Mouse (Mus musculus): ENCODE data around the gene Ascl1.
A peak's percentile ranks its signal among the peaks of the same experiment; 100 is the strongest.

Ascl1 gene

DNA sequence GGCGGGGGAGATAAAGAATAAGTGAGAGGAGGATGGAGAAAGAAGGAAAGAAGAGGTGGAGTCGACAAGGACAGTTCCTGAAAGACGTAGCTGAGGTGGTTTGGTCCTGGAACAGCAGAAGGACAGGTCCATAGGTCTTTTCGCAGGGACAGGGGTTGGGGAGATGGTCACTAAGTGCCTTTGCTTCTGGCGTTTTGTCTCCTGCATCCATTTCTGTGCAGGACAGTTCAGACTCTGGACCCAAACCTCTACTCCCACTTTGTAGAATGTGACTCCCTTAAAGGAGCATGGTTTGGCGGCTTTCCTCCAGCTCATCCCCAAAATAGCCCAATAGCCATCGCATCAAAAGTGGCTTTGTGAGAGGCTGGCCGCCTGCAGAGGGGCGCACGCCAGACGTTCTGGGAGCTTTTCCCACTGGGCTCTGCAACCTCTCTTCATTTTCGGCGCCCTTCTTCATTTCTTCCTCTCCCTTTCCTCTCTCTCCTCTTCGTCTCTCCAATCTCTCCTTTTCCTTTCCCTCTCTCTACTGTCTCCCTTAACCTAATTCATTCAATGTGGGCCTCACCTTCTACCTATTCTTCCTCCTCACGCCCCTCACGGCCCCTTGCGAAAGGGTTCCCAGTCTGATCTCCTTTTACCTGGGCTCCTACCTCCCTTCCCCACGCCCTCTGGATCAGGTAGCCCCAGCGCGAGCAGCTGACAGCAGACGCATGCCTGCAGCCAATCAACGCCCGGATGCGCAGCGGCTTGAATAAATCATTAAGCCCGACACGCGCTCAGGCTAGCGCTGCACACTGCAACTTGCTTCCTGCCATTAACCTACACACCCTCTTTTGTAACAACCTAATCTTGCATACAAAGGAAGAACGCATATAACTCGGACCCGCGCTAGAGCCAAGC lies 7.5 kb downstream of the Ascl1 start:
- DNase-seq (ENCODE audit: low spot score) = peak; percentile 72

DNA sequence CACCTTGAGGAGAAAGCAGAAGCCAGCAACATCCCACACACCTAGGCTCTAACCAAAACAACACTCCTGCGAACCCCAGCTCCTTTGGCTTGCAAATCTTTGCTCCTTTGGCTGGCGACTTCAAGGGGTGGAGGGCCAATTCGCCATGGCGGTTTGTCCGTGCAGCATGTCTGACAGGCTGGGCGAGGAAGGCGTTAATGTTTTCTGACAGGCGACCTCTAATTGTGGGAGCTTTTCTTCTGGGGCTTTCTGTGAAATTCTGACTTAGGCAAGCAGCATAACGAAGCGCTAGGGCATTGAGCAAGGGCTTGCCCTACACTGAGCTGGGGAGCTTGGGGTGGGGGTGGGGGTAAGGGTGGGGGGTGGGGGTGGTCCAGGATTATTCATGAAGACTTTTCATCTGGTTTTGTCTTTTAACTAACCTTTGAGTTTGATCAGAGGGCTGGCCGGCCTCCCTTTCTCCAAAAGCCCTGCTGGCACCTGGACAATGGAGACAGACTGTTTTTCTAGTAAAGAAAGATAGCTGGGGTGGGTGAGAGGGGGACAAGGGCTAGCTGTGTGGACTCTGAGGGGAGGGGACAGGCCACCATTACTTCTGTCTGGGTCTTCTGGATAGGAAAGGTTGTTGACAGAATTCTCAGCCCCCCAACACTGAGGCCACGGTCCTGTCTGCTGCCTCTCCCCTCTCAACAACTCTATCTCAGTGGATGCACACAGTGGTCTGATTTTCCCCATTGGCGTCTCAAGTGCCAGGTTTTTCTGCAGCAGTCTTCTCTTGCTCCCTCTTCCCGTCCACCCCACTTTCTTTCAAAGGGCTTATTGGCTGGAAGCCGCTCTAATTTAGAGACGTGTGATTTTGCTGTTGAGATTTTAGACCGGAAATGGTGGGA lies 8.4 kb downstream of the Ascl1 start:
- peak; percentile 55 for DNase-seq (ENCODE audit: low spot score)

DNA sequence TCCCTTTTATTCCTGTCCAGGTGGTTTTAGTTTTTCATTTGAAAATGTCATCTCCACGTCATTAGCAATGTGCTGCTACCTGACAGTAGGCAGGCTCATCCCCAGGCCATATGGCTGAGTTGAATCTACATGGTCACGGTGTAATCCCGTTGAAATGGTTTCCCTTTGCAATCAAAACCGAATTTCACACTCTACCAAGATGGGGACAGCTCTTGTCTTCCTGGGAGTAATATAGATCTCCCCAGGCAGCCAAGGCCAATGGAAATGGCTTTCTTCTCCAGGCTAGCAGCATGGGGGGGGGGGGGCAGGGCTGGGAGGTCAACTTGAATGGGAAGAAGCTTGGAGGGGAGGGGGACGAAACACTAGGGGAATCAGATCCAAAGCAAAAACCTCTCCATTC lies 15.6 kb downstream of the Ascl1 start:
- DNase-seq (ENCODE audit: low spot score) = no peak

DNA sequence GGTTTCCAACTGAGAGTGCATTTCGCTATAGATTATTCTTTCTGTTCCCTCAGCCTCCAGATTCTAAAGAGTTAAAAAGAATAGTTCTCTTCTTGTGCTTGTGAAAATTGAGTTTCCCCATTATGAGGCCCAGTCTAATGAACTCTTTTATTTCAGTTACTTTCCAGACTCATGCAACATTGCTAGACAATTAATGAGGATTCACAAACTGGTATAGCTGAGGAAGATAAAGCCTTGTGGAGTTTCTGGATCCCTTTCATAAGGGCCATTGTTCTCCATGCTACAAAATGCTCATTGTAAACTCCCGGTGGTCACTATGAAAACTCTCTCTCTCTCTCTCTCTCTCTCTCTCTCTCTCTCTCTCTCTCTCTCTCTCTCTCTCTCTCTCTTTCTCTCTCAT lies 18.5 kb downstream of the Ascl1 start:
- peak; percentile 53 for DNase-seq (ENCODE audit: low spot score)

DNA sequence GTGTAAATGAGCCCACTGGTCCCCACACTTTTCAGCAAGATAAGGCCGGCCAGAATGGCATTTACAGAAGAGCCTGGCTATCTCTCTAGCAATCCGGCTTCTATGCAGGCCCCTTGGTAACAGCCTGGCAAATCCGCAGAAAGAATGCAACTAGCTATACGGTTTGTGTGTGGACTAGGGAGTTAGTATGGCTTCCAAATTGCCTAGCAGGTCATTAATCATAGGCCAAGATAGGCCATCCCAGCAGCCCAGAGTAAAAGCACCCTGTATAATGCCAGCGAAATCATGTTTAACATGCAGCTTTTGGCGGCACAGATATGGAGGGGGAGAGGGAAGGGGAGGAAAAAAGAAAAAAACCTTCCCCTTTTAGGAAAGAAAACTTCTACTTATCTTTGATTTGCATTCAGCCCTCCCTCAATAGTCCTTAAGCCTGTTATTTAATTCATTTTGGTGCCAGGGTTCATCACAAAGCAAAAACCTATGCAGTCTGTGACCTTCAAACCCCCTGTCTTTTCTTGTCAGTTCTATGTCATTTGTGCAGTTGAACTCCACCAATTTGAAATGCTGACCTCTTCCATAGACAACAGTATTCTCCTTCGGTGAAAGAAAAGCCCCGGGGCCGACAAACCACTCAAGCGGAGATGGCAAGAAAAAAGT lies 19.9 kb downstream of the Ascl1 start:
- DNase-seq (ENCODE audit: low spot score) = peak; percentile 14

DNA sequence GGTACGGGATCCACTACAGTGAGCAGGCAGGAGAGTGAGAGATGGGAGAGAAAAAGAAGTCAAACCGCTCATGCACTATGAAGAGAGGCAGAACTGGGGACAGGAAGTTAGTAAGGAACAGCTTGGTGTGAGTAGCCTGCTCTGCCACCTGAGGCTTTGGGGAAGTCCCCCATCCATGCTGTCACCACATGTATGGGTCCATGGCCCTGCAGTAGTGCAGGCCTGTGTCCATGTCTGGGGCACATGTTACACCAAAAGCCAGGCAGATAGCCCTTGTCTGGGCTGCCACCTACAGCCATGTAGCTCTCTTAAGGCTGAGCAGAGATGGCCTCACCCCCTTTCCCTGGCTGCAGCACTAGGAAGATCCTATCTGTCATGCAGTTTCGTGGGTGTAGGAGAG lies 42.7 kb downstream of the Ascl1 start:
- DNase-seq (ENCODE audit: low spot score) = no peak

DNA sequence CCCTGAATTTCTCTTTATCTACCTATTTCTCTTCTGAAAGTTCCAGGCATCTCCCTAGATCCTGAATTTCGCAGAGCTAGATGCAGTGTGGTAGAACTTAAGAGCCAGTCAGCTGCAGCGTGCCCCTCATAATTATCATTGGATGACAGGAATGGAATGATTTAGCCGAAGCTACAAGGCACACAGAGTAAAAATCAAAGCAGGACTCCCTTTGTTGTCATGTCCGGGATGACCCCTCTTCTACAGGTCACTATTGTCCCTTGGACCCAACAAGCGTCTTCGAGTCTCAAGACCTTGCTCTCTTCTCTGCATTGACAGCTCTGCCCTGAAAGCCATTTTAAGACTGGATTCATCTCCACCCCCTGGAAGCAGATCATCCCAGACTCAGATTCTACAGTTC lies 44.1 kb downstream of the Ascl1 start:
- no peak for DNase-seq (ENCODE audit: low spot score)

DNA sequence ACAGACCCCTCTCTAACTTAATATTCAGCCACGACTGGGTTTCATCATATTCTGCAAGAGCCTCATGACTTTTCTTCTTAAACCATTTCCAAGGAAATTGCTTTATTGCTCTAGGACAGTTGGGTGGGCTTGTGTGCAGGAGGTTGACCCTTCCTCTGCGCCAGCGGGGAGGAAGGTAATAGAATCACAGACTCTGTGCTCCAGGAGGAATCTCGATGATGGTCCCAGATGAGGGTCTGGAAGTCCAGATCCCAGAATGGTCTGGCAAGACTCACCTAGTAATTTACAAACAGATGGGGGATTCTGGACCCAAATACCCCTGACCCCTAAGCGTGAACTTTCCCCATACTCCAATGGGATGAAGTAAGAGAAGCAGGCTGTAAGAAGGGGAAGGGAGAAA lies 45.2 kb downstream of the Ascl1 start:
- DNase-seq (ENCODE audit: low spot score) = no peak

DNA sequence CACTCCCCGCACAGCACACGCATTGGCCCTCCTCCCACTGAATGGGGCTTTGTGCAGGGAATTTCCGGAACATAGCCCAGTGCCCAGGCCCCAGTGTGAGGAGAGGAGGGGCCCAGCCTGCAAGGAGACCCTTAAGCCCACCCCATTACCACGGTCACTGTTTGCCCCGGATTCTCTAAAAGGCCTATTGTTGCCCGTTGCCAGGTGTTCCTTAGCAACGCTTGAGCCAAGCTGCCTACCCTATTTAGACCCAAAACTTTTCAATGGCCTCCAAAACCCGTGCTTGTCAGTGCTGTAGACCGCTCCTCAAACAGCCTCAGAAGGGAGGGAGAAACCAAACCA lies 45.7 kb downstream of the Ascl1 start:
- peak; percentile 91 for DNase-seq (ENCODE audit: low spot score)

DNA sequence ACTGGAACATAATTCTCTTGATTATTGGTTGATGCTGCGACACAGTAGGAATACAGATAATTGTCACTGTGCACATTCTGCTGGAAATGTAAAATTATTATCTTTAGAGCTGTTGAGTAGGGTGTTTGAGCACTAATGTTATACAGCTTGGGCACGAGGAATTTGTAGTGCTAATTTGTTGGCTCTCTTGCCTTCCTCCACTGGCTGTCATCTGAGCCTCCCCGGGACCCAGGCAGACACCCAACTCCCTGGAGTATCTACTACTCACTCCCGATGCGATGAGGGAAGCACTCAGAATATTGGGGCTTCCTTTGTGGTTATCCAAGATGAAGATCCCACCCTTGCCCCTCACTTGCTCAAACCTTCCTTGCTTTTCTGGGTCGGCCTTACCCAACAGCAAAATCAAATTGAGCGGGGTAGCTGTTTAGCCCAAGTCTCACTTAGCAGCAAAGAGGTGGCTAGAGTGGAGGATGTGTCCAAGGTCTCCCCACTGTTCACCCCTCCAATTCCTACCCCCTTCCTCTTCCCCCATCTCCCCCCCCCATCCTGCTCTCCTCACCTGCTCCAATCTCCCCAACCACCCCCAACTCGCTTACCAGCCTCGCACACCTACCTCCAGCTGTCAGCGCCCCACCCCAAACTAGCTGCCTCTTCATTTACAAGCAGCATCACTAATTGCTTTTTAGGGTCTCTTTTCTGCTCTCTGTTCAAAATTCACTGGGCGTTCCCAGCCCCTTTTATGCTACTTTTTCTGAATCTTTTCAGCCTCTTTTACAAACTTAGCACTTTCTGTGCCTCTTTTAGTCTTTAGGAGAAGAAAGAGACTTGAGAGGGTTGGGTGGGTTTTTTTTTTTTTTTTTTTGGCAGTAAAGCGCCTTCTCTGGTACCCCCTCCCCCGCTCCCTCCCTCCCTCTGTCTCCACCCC lies 46.4 kb downstream of the Ascl1 start:
- no peak for DNase-seq (ENCODE audit: low spot score)

DNA sequence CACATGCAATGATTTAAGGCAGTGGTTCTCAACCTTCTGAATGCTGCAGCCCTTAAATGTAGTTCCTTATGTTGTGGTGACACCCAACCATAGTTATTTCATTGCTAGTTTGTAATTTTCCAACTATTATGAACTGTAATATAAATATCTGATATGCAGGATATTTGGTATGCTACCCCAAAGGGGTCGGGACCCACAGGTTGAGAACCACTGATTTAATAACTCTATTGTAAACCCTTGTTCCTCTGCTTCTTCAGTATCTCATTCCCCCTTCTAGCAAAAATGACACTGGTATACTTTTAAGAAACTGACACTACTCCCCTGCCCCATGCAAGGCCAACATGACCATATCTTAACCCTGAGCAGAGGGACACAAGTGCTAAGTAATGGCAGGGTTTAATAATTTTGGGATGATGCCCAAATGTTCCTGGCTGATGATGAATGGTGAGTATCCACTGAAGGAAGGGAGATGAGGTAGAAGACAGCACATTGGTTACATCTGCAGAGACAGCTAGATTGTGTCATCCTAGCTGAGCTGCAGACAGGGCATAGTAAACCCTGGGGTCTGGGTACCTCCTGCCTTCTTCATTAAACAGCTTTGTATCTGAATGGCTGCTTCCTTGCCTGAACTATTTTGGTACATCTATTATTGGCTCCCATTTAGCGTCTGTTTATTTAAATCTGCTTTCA lies 47.2 kb downstream of the Ascl1 start:
- no peak for DNase-seq (ENCODE audit: low spot score)

Data from retina, embryonic 14.5 days (tissue).